Mouse (Mus musculus): Measurements from ENCODE around the gene Upk3b.

The Upk3b gene

DNA sequence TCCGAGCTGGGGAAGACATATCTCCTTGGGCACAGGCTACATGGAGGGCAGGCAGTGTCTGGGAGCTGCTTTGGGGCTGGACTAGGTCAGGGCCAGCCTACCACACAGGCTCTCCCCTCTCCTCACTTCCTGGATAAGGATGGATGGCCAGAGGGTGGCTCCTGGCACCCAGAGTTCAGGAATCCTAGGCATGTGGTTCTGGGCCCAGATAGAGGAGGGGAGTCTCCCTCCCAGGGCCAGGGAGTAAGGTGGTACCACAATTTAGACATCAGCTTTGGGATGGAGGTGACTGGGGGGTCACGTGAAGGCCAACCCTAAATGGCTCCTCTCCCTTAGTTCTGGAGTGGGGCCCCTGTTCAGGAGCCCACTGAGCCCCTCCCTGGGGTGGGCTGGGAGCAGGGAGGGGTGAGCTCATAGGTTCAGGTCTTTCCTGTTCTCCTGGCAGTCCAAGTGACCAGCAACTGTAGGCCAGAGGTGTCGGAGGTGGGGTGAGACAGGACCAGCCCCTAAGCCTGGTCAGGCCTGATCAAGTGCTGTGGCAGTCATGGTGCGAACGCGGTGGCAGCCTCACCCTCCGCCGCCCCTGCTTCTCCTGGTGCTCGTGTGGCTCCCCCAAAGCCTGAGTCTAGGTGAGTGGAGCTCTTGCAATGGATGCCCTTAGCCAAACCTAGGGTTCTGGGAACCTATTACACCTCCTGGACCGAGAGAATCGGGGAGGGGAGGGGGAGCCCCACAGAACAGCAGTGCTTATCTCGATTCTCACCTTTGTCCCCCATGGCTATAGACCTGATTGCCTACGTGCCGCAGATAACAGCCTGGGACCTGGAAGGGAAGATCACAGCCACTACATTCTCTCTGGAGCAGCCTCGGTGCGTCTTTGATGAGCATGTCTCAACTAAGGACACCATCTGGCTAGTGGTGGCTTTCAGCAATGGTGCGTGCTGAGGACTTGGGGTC, at the start of gene Upk3b:
Gene Upk3b, plus strand, starts transcription at position 239 of the 957 bp plus-strand sequence.
- DNase-seq (ENCODE audit: low spot score in 2 of 2): no peak

DNA sequence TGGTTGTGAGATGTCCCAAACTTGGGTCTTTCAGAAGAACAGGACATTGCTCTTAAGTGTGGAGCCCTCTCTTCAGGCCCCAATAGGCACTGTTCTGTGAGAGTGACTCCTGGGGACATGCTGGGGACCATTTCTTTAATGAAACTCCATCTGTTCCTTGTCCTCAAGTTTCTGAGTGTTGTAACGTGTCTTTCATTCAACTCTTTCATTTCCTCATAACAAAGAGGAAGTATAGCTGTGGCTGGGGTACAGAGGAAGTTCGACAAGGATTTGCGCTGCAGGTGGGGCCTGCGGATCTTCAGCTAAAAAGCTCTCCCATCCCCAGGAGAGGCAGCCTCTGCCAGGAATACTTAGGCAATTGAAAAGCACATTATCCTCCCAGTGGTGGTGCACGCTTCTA, 47.7 kb upstream of the Upk3b start:
- no peak for DNase-seq (ENCODE audit: low spot score in 2 of 2)

DNA sequence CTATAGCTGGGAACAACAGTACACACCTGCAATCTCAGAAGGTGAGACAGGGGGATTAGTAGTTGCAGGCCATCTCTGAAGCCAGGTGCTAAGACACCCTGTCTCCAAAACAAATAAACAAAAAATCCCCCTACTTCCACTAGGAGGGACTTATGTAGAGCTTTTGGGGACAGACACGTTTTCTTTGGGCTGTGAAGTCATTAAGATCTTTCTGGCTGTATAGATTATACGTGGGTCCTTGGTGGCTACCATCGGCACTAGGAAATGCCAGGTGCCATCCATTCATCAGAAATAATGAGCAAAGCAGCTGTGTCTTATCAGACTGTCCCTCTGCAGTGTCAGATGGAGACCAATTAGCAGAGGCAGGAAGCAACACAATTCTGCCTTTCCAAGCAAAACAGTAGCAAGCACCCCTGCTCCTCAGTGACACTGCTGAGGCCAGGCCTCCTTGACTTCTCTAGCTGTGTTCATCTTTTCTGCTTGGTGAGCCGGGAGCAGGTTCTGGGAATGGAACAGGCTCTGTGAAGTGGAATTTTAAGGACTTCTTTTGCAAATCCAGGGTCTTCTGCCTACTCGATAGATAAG, 44.8 kb upstream of the Upk3b start:
- no peak for DNase-seq (ENCODE audit: low spot score in 2 of 2)

DNA sequence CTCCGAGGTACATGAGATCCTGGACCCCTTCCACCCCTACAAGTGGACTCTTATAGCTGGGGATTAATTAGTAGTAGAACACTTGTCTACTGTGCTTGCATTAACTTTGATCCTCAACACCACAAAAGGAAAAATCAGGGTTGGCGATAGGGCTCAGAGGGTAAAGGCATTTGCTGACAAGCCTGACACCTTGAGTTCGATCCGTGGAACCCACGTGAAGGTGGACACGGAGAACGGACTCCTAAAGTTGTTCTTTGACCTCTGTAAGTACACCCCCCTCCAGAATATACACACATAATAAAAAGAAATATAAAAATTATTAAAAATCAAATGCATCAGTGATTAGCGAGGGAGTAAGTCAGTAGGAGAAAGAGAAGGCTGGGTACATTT, 44.0 kb upstream of the Upk3b start:
- no peak for DNase-seq (ENCODE audit: low spot score in 2 of 2)

DNA sequence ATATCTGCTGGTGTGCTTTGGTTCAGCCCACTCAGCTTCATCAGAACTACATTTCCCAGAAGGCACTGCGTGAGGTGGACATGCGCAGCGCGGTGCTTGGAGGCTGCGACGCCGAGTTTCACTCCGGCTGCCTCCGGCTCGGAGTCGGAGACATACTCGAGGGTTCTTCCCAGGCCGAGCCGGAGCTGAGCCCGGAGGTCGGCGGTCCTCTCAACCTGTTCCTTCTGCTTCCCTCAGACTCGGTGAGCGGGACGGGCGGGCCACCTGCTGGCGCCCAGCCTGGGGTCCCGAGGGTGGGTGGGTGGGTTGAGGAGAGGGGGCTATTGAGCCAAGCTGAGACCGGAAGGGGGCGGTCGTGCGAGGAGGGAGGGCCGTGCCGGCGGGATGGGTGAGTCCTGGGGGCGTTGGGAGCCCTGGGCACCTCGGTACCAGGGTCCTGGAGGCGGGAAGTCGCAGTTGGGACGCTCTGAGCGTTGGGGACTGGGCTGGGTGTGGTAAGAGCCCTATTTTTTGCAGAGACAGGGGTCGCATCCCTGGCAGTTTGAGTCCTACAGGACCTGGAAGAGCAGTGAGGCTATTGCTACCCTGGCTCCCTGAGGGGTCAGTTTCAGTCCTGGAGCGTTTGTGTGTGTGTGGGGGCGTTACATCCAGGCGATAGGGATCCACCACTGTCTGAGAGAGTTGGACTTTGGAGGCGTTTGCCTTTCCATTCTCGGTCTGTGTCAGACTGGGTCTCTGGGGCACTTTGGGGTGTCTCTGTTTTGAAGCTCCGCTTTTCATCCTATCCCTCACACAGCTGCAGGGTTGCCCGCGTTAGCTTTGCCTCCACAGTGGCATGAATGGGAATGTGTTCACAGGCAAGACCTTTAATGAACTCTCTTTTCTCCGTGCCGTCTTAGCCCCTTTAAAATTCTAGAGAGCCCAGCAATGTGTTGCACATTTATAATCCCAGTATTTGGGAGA, 43.3 kb upstream of the Upk3b start, which contains the start of gene Dtx2:
Gene Dtx2, plus strand, starts transcription at position 76 of the 963 bp plus-strand sequence.
- peak; percentile 91 to 92 for DNase-seq (ENCODE audit: low spot score in 2 of 2)

DNA sequence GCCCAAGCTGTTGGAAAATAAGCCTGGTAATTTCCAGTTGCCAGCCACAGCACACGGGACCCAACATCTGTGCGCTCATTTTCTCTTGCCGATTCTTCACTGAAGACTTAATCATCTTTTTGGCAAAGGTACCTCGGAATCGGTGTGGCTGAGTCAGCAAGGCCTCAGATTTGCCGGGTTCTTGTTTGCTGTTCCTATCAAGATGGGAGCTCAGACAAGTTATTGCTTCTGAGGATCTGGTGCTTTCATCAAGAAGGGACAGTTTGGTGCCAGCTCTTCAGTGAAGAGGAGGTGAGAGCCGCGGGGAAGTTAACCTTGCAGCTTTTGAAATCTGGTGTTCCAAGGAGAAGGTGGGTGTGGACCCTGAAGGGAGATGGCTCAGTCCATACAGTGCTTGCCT, 42.1 kb upstream of the Upk3b start:
- DNase-seq (ENCODE audit: low spot score in 2 of 2): no peak

DNA sequence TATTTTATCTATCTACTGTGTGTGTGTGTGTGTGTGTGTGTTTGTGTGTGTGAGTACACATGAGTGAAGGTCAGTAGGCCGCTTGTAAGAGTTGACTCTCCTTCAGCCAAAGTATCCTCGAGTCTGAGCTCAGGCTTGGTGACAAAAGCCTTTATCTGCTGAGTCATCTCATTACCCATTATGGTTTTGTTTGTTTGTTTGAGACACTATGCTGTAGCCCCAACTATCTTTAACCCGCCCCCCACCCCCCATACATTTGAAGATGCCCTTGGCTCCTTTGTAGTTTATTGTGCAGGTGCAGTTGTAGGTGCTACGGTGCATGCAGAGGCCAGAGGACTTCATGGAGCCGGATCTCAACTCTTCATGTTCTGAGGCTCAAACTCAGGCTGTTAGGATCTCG, 37.1 kb upstream of the Upk3b start:
- DNase-seq (ENCODE audit: low spot score in 2 of 2): no peak

DNA sequence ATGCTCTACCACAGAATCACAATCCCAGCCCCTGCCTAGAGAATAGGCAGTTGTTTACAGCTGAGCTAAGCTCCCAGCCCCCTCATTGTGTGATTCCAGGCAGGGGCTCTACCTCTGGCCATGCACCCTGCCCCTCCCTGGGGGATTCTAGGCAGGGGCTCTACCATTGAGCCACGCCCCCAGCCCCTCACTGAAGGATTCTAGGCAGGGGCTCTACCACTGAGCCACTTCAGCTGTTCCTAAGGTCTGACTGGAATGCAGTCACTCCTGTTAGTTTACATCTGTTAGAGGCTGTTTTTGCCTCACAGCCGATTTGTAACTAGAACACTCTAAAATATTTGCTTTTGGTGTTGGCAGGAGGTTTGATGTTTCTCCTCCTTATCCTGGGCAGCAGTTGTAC, 36.0 kb upstream of the Upk3b start:
- no peak for DNase-seq (ENCODE audit: low spot score in 2 of 2)

DNA sequence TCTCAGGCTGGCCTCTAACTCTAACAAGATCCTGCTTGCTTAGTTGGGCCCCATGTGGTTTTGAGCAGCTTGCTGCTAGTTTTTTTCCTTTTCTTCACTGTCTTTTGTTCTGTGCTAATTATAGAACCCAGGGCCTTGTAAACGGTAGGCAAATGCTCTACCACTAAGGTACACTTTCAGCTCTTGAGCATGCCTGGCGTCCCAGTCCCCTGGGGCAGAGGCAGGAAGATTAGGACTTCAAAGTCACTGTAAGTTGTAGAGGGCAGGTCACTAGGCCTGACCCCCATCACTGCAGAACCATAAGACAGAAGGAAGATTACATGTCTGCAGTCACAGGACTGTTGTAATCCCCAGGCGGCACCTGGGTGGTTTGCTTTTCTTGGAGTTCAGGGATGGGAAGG, 35.5 kb upstream of the Upk3b start:
- DNase-seq (ENCODE audit: low spot score in 2 of 2): no peak

DNA sequence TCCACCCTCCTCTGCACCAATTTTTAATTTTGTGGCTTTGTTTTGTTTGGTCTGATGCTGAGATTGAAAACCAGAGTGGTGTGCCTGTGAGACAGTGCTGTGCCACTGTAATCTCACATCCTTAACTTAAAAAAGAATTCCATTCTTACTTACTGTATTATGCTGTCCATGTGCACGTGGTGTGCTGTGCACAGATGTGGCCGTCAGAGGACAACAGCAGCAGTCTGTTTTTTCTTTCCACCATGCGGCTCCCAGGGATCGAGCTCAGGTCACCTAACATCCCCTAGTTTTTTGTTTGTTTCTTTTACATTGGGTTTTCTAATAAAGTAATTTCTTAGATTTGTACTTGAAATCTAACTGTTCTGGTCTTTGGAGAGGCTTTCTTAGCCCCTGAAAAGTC, 33.8 kb upstream of the Upk3b start:
- DNase-seq (ENCODE audit: low spot score in 2 of 2): no peak

DNA sequence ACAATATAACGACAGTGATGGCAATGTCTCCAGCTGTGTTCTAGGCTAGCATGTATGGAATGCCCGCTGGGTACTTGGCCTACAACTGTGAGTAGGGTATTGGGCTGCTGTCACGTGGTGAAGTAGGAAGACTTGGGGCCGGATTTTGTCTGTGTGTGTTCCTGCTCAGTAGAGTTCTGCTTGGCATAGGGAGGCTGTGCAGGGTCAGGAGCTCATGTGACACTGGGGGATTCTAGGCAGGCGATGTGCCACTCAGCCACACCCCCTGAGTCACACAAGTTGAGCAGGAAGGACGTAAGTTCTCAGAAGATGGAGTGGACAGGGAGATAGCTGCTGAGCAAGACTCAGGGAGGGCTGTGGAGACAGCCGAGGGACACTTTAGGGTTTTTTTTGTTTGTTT, 30.6 kb upstream of the Upk3b start:
- DNase-seq (ENCODE audit: low spot score in 2 of 2): no peak

DNA sequence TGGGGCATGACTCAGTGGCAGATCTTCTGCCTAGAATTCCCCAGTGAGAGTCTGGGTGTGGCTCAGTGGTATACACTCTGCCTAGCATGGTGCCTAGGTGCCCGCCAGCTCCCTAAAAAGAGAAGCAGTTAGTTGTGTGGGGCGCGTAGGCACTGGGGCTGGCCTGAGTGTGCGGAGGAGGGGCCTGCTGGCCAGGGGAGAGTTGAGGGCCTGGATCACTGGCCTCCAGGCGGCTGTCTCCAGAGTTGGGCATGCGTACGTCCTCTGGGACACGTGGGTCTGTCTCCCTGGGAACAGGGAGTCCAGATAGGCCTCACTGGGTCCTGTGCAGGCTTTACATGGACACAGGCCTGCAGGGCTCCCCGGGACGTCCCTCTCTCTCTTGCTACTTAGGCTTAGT, 23.4 kb upstream of the Upk3b start:
- no peak for DNase-seq (ENCODE audit: low spot score in 2 of 2)

DNA sequence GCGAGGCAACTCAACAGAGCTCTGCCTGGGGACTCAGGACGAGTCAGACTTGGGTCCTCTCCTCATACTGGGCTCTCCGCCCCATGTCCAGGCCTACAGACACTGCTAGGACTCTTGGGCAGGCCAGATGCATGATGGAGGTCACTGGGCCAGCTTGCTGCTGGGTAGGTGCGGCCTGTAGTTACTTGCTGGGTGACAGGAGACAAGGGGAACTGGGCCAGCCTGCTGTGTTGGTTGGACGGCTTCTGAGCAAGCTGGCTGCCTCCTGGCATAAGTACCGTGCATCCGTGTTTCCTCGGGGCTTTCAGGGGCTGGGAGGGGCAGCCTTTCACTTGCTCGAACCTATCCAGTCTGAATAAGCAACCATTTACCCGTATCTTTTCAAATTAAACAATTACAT, 22.7 kb upstream of the Upk3b start:
- no peak for DNase-seq (ENCODE audit: low spot score in 2 of 2)

DNA sequence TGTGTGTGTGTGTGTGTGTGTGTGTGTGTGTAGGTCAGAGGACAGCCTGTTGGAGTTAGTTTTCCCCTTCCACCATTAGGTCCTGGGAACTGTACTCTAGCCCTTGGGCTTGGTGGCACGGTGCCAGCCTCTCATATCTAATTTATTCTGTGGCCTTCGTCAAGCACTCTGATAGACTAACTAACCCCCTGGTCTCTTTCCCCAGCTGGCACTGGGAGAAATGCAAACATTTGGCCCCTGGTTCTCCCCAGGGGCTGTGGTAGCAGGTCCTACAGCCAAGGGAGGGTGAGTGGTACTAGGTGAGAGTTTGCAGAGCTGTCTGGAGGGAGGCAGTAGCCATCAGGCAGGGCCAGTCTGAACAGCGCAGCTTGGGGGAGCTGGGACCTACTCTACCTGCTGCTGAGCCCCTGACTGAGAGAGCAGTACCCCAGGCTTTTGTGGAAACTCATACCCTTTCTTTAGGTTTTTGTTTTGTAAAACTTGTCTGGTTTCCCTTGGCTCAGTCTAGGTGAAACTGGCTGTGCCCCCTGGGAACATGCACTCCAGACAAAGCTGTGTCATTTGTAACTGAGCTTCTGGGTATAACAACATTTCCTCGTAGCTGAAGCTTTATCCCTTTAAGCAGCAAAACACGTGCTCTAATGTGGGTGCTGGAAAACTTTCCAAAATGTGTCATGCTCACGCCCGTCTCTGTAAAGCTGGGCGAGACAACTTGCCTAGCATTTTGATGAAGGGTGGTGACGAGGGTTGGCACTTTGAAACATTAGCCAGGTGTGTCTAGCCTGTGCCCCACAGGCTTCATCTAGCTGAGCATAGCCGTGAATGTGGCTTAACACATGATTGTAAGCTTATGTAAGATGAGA, 22.1 kb upstream of the Upk3b start:
- no peak for DNase-seq (ENCODE audit: low spot score in 2 of 2)

DNA sequence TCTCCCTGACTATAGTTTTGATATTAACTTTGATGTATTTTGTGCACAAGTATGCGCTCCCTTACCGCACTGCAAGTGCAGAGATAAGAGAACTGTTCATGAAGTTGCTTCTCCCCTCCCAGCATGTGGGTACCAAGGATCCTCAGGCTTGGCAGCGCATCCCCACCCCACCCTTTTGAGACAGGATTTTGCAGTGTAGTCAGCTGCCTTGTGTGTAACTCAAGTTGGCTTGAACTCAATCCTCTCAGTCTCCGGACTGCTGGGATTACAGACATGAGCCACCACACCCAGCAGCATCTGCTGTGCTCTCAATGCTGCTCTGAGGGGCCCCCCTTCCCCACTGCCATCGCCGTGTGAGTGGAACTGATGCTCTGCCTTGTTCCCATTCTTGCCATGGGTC, 21.0 kb upstream of the Upk3b start:
- no peak for DNase-seq (ENCODE audit: low spot score in 2 of 2)

DNA sequence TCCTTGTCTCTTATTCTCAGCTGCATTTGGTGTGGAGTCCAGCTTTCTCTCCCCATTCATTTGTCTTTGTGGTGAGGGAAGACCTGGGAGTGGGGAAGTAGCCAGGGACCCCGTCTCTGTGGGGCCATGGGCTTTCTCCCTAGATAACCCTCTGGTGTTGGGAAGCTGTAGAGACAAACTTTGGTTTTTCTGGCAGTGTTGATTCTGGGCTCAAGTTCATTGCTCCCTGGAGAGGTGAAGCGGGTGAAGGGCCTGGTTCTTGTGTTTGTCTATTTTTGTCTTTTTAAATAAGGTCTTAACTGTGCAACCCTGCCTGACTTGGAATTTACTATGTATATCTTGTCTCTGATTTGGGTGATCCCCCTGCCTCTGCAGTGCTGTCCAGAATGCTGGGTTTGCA, 19.6 kb upstream of the Upk3b start:
- no peak for DNase-seq (ENCODE audit: low spot score in 2 of 2)

DNA sequence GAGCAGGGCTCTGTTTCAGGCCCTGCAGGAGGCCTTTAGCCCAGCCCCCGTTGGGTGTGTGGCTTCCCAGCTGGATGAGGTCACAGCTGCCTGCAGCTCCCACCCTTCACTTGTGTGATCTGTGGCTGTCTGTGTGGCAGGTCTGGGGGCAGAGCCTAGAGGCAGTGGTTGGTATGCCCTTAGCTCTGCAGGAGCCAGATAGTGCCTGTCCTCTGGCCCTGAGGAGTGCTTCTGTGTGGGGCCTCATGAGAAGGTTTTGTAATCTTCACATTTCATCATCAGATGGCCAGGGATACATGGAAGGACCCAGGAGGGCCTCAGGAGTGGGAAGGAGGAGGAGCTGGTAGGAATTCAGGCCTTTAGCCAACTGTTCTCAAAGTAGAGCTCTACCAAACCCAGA, 18.4 kb upstream of the Upk3b start:
- DNase-seq (ENCODE audit: low spot score in 2 of 2): no peak

DNA sequence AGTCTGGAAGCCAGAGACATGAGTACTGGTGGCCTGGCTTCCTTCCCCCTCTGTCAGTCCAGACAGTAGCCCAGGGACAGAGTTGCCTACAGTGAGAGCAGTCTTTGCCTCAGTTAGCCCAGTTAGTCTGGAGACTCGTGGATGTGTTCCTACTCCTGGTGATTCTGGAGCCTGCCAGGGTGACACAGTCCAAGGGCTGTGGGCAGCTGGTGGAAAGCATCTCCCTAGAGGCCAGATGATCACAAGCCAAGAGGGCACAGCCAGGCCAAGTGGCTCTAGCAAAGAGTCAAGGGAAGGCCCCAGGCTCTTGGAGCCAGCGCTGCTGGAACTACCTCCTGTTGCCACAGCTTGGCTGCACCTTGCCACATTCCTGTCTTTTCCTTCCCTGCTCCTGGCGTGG, 12.6 kb upstream of the Upk3b start:
- DNase-seq (ENCODE audit: low spot score in 2 of 2): no peak

DNA sequence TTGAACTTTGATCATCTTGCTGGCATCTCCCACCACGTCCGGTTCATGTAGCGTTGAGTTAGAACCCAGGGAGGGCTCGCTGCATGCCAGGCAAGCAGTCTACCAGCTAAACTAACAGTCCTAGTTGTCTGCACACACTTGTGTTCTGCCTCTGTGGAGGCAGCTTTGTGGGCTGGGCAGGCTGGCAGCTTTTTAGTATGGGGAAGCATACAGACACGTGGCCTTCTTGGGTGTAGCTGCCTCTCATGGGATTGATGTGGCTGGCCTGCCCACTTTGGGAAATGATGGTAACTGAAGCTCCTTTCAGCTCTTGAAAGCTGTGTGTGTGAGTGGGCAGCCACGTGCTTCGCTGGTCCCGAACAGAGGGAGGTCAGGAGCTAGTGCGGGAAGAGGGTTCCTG, 11.4 kb upstream of the Upk3b start:
- peak in 1 of 2 experiments; percentile 11 for DNase-seq (ENCODE audit: low spot score in 2 of 2)

DNA sequence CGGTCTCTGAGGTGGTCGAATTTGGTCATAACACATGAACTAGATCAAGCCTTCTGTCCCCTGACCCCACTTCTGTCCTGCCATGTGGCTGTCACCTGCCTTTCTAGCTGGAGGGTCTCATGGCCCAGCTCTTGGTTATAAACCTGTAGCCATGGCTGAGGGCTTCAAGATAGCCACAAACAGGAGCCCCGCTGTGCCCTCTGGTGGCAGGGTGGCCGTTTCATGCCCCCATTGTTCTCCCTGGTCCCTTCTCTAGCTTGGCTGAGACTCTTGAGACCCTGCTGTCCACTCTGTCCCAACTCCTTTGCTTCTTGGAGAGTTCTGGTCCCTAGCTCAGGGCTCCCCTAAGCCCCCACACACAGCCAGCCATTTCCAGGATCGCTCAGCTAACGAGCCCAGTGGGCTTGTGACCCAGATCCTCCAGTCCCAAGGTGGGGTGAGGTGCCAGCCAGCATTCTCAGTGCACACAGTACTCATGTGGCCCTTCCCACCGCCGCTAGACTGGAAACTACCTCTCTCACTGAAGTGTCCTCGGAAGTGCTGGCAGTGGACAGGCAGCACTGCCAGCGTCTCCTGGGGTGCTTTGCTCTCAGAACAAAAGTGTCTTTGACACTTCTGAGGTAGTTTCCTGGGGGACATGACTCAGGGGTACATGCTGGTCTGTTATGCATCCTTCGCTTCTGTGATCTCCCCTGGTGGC, 10.5 kb upstream of the Upk3b start:
- DNase-seq (ENCODE audit: low spot score in 2 of 2): no peak

DNA sequence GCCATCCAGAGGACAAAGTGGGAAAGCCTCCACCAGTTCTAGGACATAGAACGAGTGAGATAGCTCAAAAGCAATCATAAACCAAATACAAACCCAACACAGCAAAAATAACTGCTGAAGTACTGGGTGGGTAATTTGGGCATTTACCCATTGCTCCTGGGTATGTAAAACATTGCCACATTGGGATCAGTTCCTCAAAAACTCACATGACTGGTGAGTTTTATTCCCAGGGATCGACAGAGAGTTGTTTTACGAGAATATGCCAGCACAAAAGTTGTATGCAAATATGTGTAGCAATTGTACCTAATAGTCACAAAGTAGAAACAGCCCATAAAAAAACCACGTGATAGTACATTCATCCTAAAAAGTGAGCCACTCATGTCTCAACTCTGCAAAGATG, 3.4 kb upstream of the Upk3b start:
- DNase-seq (ENCODE audit: low spot score in 2 of 2): no peak

All from right cerebral cortex, adult 2 months (tissue).